In the genomic region with DNA sequence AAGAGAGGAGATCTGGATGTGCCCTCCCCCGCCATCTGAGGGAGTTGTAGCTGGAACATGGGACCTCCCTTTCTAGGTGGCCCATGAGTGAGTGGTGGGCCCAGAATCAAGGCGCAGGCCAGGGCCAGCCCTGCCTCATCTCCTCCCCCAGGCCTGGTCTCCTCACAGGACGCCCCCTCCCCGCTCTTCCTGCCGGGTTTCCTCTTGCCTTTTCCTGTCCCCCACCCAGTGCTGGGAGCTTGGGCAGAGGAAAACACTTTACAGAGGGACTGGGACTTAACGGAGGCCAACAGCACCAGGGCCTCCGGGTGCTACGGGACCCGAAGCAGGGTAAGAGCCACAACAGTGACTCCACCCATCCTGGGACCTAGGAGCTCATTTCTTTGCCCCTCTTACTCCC, we compare ENCODE assay signal across 7 mouse cellular contexts. TPM values are rescaled to one million over a fixed set of nuclear protein-coding genes. Genes with fewer than 3 reads are reported as not detected.
DNase-seq lines count a peak whose midpoint lies in the region; ATAC-seq and TF ChIP-seq lines count a peak whose summit lies in the region.

A gene (plus strand): TSS at position 228 of the 400 bp plus-strand sequence.

- peak; percentile 52 for DNase-seq in adrenal gland, postnatal 10 days
- DNase-seq in embryonic facial prominence, embryonic 14.5 days (ENCODE audit: low spot score) = no peak
- peak; percentile 68 for DNase-seq in heart, postnatal 25 days (ENCODE audit: low spot score)
- no peak for DNase-seq in limb, embryonic 11.5 days (ENCODE audit: low spot score)
- DNase-seq in midbrain, postnatal 0 days (ENCODE audit: low spot score) = no peak
- no peak for DNase-seq in cerebellum, adult 9-11 months

- peak within 1 kb of the TSS; percentile 76 for H3K27ac ChIP-seq in embryonic facial prominence, embryonic 14.5 days (replicated peaks; ENCODE audit: low read depth, low read length)
- 0 out of 2 replicates have a peak within 1 kb of the TSS, but pooled peaks have one; percentile 26 for H3K27ac ChIP-seq in limb, embryonic 11.5 days (replicated peaks; ENCODE audit: low read depth, low read length)
- H3K27ac ChIP-seq in midbrain, postnatal 0 days (ENCODE audit: low read depth, low read length) = peak within 1 kb of the TSS; percentile 79

- intact Hi-C loops in heart, postnatal 25 days (cut with DNase I) = no loop called here

- peak within 1 kb of the TSS; percentile 98 for H3K4me2 ChIP-seq in embryonic facial prominence, embryonic 14.5 days (ENCODE audit: low read depth, low read length)
- peak within 1 kb of the TSS; percentile 97 for H3K4me2 ChIP-seq in limb, embryonic 11.5 days (ENCODE audit: low read depth, severe bottlenecking)
- H3K4me2 ChIP-seq in midbrain, postnatal 0 days (ENCODE audit: low read depth, low read length, poor library complexity, severe bottlenecking) = peak within 1 kb of the TSS; percentile 89

- no peaks in the 10 kb centered on the region for H3K9me3 ChIP-seq in embryonic facial prominence, embryonic 14.5 days (ENCODE audit: control insufficient read depth, low read length)
- H3K9me3 ChIP-seq in limb, embryonic 11.5 days (ENCODE audit: control insufficient read depth, low read length) = no peaks in the 10 kb centered on the region
- no peaks in the 10 kb centered on the region for H3K9me3 ChIP-seq in midbrain, postnatal 0 days (ENCODE audit: low read length)

- no peak for ATAC-seq in embryonic facial prominence, embryonic 14.5 days (ENCODE audit: low read depth)
- ATAC-seq in limb, embryonic 11.5 days (ENCODE audit: insufficient number of reproducible peaks, low FRiP score, low TSS enrichment, low read depth) = no peak
- ATAC-seq in midbrain, postnatal 0 days (ENCODE audit: low FRiP score) = no peak
- ATAC-seq in inflammation-experienced regulatory T-cells, adult 6 months = no peak

- H3K4me3 ChIP-seq in embryonic facial prominence, embryonic 14.5 days (ENCODE audit: low read depth, low read length) = peak within 1 kb of the TSS; percentile 66
- peak within 1 kb of the TSS; percentile 51 for H3K4me3 ChIP-seq in limb, embryonic 11.5 days (ENCODE audit: low read depth, low read length)
- peak within 1 kb of the TSS; percentile 54 for H3K4me3 ChIP-seq in midbrain, postnatal 0 days (ENCODE audit: low read depth, low read length)

- peaks cover 2% of the 10 kb centered on the region; the same call in 1 of the 2 replicates for H3K4me1 ChIP-seq in embryonic facial prominence, embryonic 14.5 days (ENCODE audit: control insufficient read depth, insufficient read depth, low read length)
- peaks cover 6% of the 10 kb centered on the region for H3K4me1 ChIP-seq in limb, embryonic 11.5 days (ENCODE audit: control insufficient read depth, insufficient read depth, low read length)
- H3K4me1 ChIP-seq in midbrain, postnatal 0 days (ENCODE audit: insufficient read depth, low read length) = no peaks in the 10 kb centered on the region

- H3K27me3 ChIP-seq in embryonic facial prominence, embryonic 14.5 days (replicated peaks; ENCODE audit: control insufficient read depth, insufficient read depth, low read length) = peaks cover 9% of the 10 kb centered on the region; the same call in 1 of the 2 replicates
- H3K27me3 ChIP-seq in limb, embryonic 11.5 days (ENCODE audit: control insufficient read depth, insufficient read depth, low read length) = peaks cover 21% of the 10 kb centered on the region
- H3K27me3 ChIP-seq in midbrain, postnatal 0 days (ENCODE audit: insufficient read depth, low read length) = no peaks in the 10 kb centered on the region

- H3K36me3 ChIP-seq in embryonic facial prominence, embryonic 14.5 days (ENCODE audit: control insufficient read depth, insufficient read depth, low read length) = no peaks in the 10 kb centered on the region
- H3K36me3 ChIP-seq in limb, embryonic 11.5 days (ENCODE audit: control insufficient read depth, insufficient read depth, low read length) = no peaks in the 10 kb centered on the region
- no peaks in the 10 kb centered on the region for H3K36me3 ChIP-seq in midbrain, postnatal 0 days (ENCODE audit: insufficient read depth, low read length)

- TF ChIP-seq CTCF in midbrain, postnatal 0 days (IDR thresholded peaks at IDR 0.05) = no peak

- 89% methylated on average over 9 of the region's 9 CpGs for WGBS in embryonic facial prominence, embryonic 14.5 days
- WGBS in limb, embryonic 11.5 days = 79% methylated on average over 9 of the region's 9 CpGs
- 85% methylated on average over 9 of the region's 9 CpGs for WGBS in midbrain, postnatal 0 days

- peak within 1 kb of the TSS; percentile 87 for H3K9ac ChIP-seq in embryonic facial prominence, embryonic 14.5 days (ENCODE audit: low read depth, low read length)
- H3K9ac ChIP-seq in limb, embryonic 11.5 days (ENCODE audit: low read length) = peak within 1 kb of the TSS; percentile 72
- H3K9ac ChIP-seq in midbrain, postnatal 0 days (replicated peaks; ENCODE audit: low read length, poor library complexity, severe bottlenecking) = peak within 1 kb of the TSS; percentile 90

RNA-seq across cellular contexts. Expression of the gene that starts here (rescaled TPM):
- 10 to 100 TPM; 35.6 to 37.9 TPM for total RNA-seq in adrenal gland, postnatal 10 days (2021)
- 10.4 and 11.1 TPM in 2 replicates for polyA plus RNA-seq in embryonic facial prominence, embryonic 14.5 days (2014; fragmentation: Nextera tagmentation; extraction: Ambion mirVana)
- 10 to 100 TPM; 26.3 to 33.6 TPM for total RNA-seq in heart, postnatal 25 days (2021)
- polyA plus RNA-seq in limb, embryonic 11.5 days (2014; fragmentation: Nextera tagmentation; extraction: Ambion mirVana) = 5.8 and 6.4 TPM in 2 replicates
- total RNA-seq in midbrain, postnatal 0 days (2014; rRNA removed) = 36.0 and 38.5 TPM in 2 replicates
- polyA plus RNA-seq in midbrain, postnatal 0 days (2015; fragmentation: Nextera tagmentation; extraction: Ambion mirVana) = 24.0 and 25.1 TPM in 2 replicates
- under 1 TPM in 1 of 3 experiments, not detected in 2; 0.17 TPM for polyA plus RNA-seq in inflammation-experienced regulatory T-cells, adult 6 months (2017; shearing (Covaris generic))

Comparison
In these comparisons a context has a peak if more than half of its experiments do, and no peak if none do; other contexts are left out.
1. DNase-seq: peak in adrenal gland, postnatal 10 days (single experiment) and heart, postnatal 25 days (single experiment); none in embryonic facial prominence, embryonic 14.5 days (single experiment), limb, embryonic 11.5 days (single experiment), midbrain, postnatal 0 days (single experiment) and cerebellum, adult 9-11 months (single experiment).
2. H3K27ac ChIP-seq: peak in every context shown above with its lines; median percentile 79 in midbrain, postnatal 0 days; 76 in embryonic facial prominence, embryonic 14.5 days; 26 in limb, embryonic 11.5 days.
3. Peak in every context shown above with its lines, with median percentiles within 50 percentile points of each other: H3K4me2 ChIP-seq, H3K4me3 ChIP-seq and H3K9ac ChIP-seq.